In genomic region chr10:119065133-119065817, GRCm38 (mm10) we compare ENCODE assay signal across 8 mouse cellular contexts.
DNase-seq lines count a peak whose midpoint lies in the region; ATAC-seq lines count a peak whose summit lies in the region.
"Had no signal": no experiment of that assay in that cellular context is flagged by ENCODE, and none has a peak within 500 bp of the region (broad histone marks: within the 10 kb centered on the region; RNA-seq: fewer than 3 reads in every experiment).

No protein-coding gene starts in this region.

- peak overlapping the region; percentile 44; the same call in 1 of the 2 replicates for H3K27ac ChIP-seq in stomach, embryonic 15.5 days

- H3K4me1 ChIP-seq in megakaryocyte, embryonic 14.5 days, result peaks cover 54% of the 10 kb centered on the region
- peaks cover 3% of the 10 kb centered on the region; the same call in 1 of the 2 replicates for H3K4me1 ChIP-seq in stomach, embryonic 15.5 days

- 0 out of 2 replicates have a peak overlapping the region, but pooled peaks have one; percentile 29 for H3K4me2 ChIP-seq in stomach, embryonic 15.5 days

- peak overlapping the region; percentile 74 for H3K4me3 ChIP-seq in megakaryocyte, embryonic 14.5 days (replicated peaks)
- no peak overlapping the region for H3K4me3 ChIP-seq in stomach, embryonic 15.5 days (replicated peaks)
- H3K4me3 ChIP-seq: erythroblast, embryonic 14.5 days had no signal

- H3K9ac ChIP-seq in stomach, embryonic 15.5 days, result no peak overlapping the region

- 42% methylated on average over 23 of the region's 23 CpGs for WGBS in stomach, embryonic 15.5 days

- peak; percentile 85 for DNase-seq in Muller cell, postnatal 12 days (ENCODE audit: inconsistent ontology term)
- DNase-seq in adrenal gland, postnatal 10 days, result peak; percentile 82
- DNase-seq in forelimb bud, embryonic 11.5 days (ENCODE audit: low read depth, low spot score), result peak; percentile 29
- peak; percentile 78 for DNase-seq in heart, postnatal 4 days
- peak; percentile 69 to 83 for DNase-seq in kidney, postnatal 4 days

- peaks cover 10% of the 10 kb centered on the region for H3K9me3 ChIP-seq in megakaryocyte, embryonic 14.5 days
- H3K9me3 ChIP-seq in stomach, embryonic 15.5 days, result no peaks in the 10 kb centered on the region

- ATAC-seq in stomach, embryonic 15.5 days (ENCODE audit: insufficient read depth, low FRiP score, low read depth), result peak; percentile 87

- H3K36me3 ChIP-seq in megakaryocyte, embryonic 14.5 days (replicated peaks; ENCODE audit: low read length), result peaks cover 4% of the 10 kb centered on the region
- H3K36me3 ChIP-seq in stomach, embryonic 15.5 days, result no peaks in the 10 kb centered on the region

- H3K27me3 ChIP-seq in megakaryocyte, embryonic 14.5 days (replicated peaks), result no peaks in the 10 kb centered on the region
- no peaks in the 10 kb centered on the region for H3K27me3 ChIP-seq in stomach, embryonic 15.5 days (replicated peaks)

Comparison
In these comparisons a context has a peak if more than half of its experiments do, and no peak if none do; other contexts are left out.
1. DNase-seq: peak in every context shown above with its lines; median percentile 85 in Muller cell, postnatal 12 days; 82 in adrenal gland, postnatal 10 days; 78 in heart, postnatal 4 days; 76 in kidney, postnatal 4 days; 29 in forelimb bud, embryonic 11.5 days.